Mouse (Mus musculus): Measurements from ENCODE around the gene Kirrel3. TPM values are rescaled to one million over a fixed set of nuclear protein-coding genes. Genes with fewer than 3 reads are reported as not detected.
A peak's percentile ranks its signal among the peaks of the same experiment; 100 is the strongest.

Gene Kirrel3
- polyA plus RNA-seq, 1 experiment from 2014 or later, result 5.3 TPM

- DNase-seq (ENCODE audit: low spot score), result no peak
- no peak overlapping the region for H3K27ac ChIP-seq (ENCODE audit: low read depth, low read length)
- no peak for ATAC-seq (replicated peaks; ENCODE audit: low FRiP score)
Measured at GRCm38 (mm10) chr9:35016762-35017161, 531.1 kb downstream of the Kirrel3 start.

GRCm38 (mm10) chr9:35017563-35017962 lies 531.9 kb downstream of the Kirrel3 start:
- Histone ChIP-seq H3K4me1 (replicated peaks; ENCODE audit: control insufficient read depth, insufficient read depth, low read length) (no peaks in the 10 kb centered on the region), H3K9ac (ENCODE audit: low read length) (no peak overlapping the region), H3K4me3 (ENCODE audit: low read depth, low read length) (no peak overlapping the region), H3K27ac (ENCODE audit: low read depth, low read length) (no peak overlapping the region), H3K27me3 (ENCODE audit: control insufficient read depth, insufficient read depth, low read length) (no peaks in the 10 kb centered on the region), H3K4me2 (ENCODE audit: low read depth, low read length, severe bottlenecking) (0 out of 2 replicates have a peak overlapping the region, but pooled peaks have one; percentile 19), H3K36me3 (ENCODE audit: control insufficient read depth, insufficient read depth, low read length) (no peaks in the 10 kb centered on the region), H3K9me3 (ENCODE audit: control insufficient read depth, low read length) (no peaks in the 10 kb centered on the region)
- peak; percentile 68 for DNase-seq (ENCODE audit: low spot score)
- ATAC-seq (replicated peaks; ENCODE audit: low FRiP score), result peak; percentile 61; the same call in 1 of the 2 replicates
- 44% methylated on average over 13 of the region's 13 CpGs for WGBS

More at GRCm38 (mm10) chr9:35016762-35017161, 531.1 kb downstream of the Kirrel3 start:
- H3K36me3 ChIP-seq (ENCODE audit: control insufficient read depth, insufficient read depth, low read length), result no peaks in the 10 kb centered on the region
- no peak overlapping the region for H3K4me2 ChIP-seq (ENCODE audit: low read depth, low read length, severe bottlenecking)
- H3K4me1 ChIP-seq (replicated peaks; ENCODE audit: control insufficient read depth, insufficient read depth, low read length), result no peaks in the 10 kb centered on the region
- no peak overlapping the region for H3K4me3 ChIP-seq (ENCODE audit: low read depth, low read length)
- H3K27me3 ChIP-seq (ENCODE audit: control insufficient read depth, insufficient read depth, low read length), result no peaks in the 10 kb centered on the region
- no peaks in the 10 kb centered on the region for H3K9me3 ChIP-seq (ENCODE audit: control insufficient read depth, low read length)
- WGBS, result 54% methylated on average over 4 of the region's 4 CpGs
- H3K9ac ChIP-seq (ENCODE audit: low read length), result no peak overlapping the region

GRCm38 (mm10) chr9:35018056-35018455 lies 532.4 kb downstream of the Kirrel3 start:
- no peak overlapping the region for H3K27ac ChIP-seq (ENCODE audit: low read depth, low read length)
- no peak for DNase-seq (ENCODE audit: low spot score)
- ATAC-seq (replicated peaks; ENCODE audit: low FRiP score), result peak; percentile 21; the same call in 1 of the 2 replicates
- H3K4me3 ChIP-seq (ENCODE audit: low read depth, low read length), result no peak overlapping the region
- H3K4me2 ChIP-seq (ENCODE audit: low read depth, low read length, severe bottlenecking), result no peak overlapping the region
- H3K9ac ChIP-seq (ENCODE audit: low read length), result no peak overlapping the region
- no peaks in the 10 kb centered on the region for H3K27me3 ChIP-seq (ENCODE audit: control insufficient read depth, insufficient read depth, low read length)
- H3K9me3 ChIP-seq (ENCODE audit: control insufficient read depth, low read length), result no peaks in the 10 kb centered on the region
- WGBS, result 63% methylated on average over 5 of the region's 5 CpGs
- no peaks in the 10 kb centered on the region for H3K4me1 ChIP-seq (replicated peaks; ENCODE audit: control insufficient read depth, insufficient read depth, low read length)
- H3K36me3 ChIP-seq (ENCODE audit: control insufficient read depth, insufficient read depth, low read length), result no peaks in the 10 kb centered on the region

- H3K9ac ChIP-seq (ENCODE audit: low read length), result no peak overlapping the region
- peak; percentile 56 for ATAC-seq (replicated peaks; ENCODE audit: low FRiP score)
- whole genome bisulfite sequencing, result 10% methylated on average over 3 of the region's 3 CpGs
Measured at GRCm38 (mm10) chr9:35019372-35019771, 533.7 kb downstream of the Kirrel3 start.

GRCm38 (mm10) chr9:35020015-35020653 lies 534.4 kb downstream of the Kirrel3 start:
- H3K4me2 ChIP-seq (ENCODE audit: low read depth, low read length, severe bottlenecking), result no peak overlapping the region
- H3K36me3 ChIP-seq (ENCODE audit: control insufficient read depth, insufficient read depth, low read length), result no peaks in the 10 kb centered on the region
- ATAC-seq (replicated peaks; ENCODE audit: low FRiP score) (no peak), DNase-seq (ENCODE audit: low spot score) (no peak)
- WGBS, result 59% methylated on average over 11 of the region's 11 CpGs
- no peak overlapping the region for H3K9ac ChIP-seq (ENCODE audit: low read length)
- H3K4me3 ChIP-seq (ENCODE audit: low read depth, low read length), result no peak overlapping the region
- H3K9me3 ChIP-seq (ENCODE audit: control insufficient read depth, low read length), result no peaks in the 10 kb centered on the region
- H3K4me1 ChIP-seq (replicated peaks; ENCODE audit: control insufficient read depth, insufficient read depth, low read length), result peaks cover 7% of the 10 kb centered on the region; the same call in 1 of the 2 replicates
- H3K27ac ChIP-seq (ENCODE audit: low read depth, low read length), result no peak overlapping the region
- H3K27me3 ChIP-seq (ENCODE audit: control insufficient read depth, insufficient read depth, low read length), result no peaks in the 10 kb centered on the region

More at GRCm38 (mm10) chr9:35019372-35019771, 533.7 kb downstream of the Kirrel3 start:
- peaks cover under 1% of the 10 kb centered on the region; the same call in 1 of the 2 replicates for H3K4me1 ChIP-seq (replicated peaks; ENCODE audit: control insufficient read depth, insufficient read depth, low read length)
- no peak for DNase-seq (ENCODE audit: low spot score)
- H3K36me3 ChIP-seq (ENCODE audit: control insufficient read depth, insufficient read depth, low read length), result no peaks in the 10 kb centered on the region
- no peak overlapping the region for H3K27ac ChIP-seq (ENCODE audit: low read depth, low read length)
- no peak overlapping the region for H3K4me3 ChIP-seq (ENCODE audit: low read depth, low read length)
- no peaks in the 10 kb centered on the region for H3K9me3 ChIP-seq (ENCODE audit: control insufficient read depth, low read length)
- H3K27me3 ChIP-seq (ENCODE audit: control insufficient read depth, insufficient read depth, low read length), result no peaks in the 10 kb centered on the region
- no peak overlapping the region for H3K4me2 ChIP-seq (ENCODE audit: low read depth, low read length, severe bottlenecking)

- 87% methylated on average over 1 of the region's 1 CpGs for WGBS
- Histone ChIP-seq H3K4me1 (replicated peaks; ENCODE audit: control insufficient read depth, insufficient read depth, low read length) (peaks cover 7% of the 10 kb centered on the region; the same call in 1 of the 2 replicates), H3K36me3 (ENCODE audit: control insufficient read depth, insufficient read depth, low read length) (no peaks in the 10 kb centered on the region), H3K27me3 (ENCODE audit: control insufficient read depth, insufficient read depth, low read length) (no peaks in the 10 kb centered on the region), H3K9me3 (ENCODE audit: control insufficient read depth, low read length) (no peaks in the 10 kb centered on the region), H3K4me2 (ENCODE audit: low read depth, low read length, severe bottlenecking) (no peak overlapping the region), H3K9ac (ENCODE audit: low read length) (no peak overlapping the region), H3K4me3 (ENCODE audit: low read depth, low read length) (no peak overlapping the region), H3K27ac (ENCODE audit: low read depth, low read length) (no peak overlapping the region)
- no peak for DNase-seq (ENCODE audit: low spot score)
- ATAC-seq (replicated peaks; ENCODE audit: low FRiP score), result no peak
Measured at GRCm38 (mm10) chr9:35021744-35022143, 536.0 kb downstream of the Kirrel3 start.

- H3K4me1 ChIP-seq (replicated peaks; ENCODE audit: control insufficient read depth, insufficient read depth, low read length), result peaks cover 7% of the 10 kb centered on the region; the same call in 1 of the 2 replicates
- H3K27me3 ChIP-seq (ENCODE audit: control insufficient read depth, insufficient read depth, low read length), result no peaks in the 10 kb centered on the region
- peak overlapping the region; percentile 26 for H3K4me3 ChIP-seq (ENCODE audit: low read depth, low read length)
- H3K9me3 ChIP-seq (ENCODE audit: control insufficient read depth, low read length), result no peaks in the 10 kb centered on the region
- H3K9ac ChIP-seq (ENCODE audit: low read length), result peak overlapping the region; percentile 43; the same call in 1 of the 2 replicates
- no peak for DNase-seq (ENCODE audit: low spot score)
- no peaks in the 10 kb centered on the region for H3K36me3 ChIP-seq (ENCODE audit: control insufficient read depth, insufficient read depth, low read length)
- WGBS, result 3% methylated on average over 25 of the region's 25 CpGs
- peak overlapping the region; percentile 56 for H3K4me2 ChIP-seq (ENCODE audit: low read depth, low read length, severe bottlenecking)
- no peak overlapping the region for H3K27ac ChIP-seq (ENCODE audit: low read depth, low read length)
- peak; percentile 57 for ATAC-seq (replicated peaks; ENCODE audit: low FRiP score)
Measured at GRCm38 (mm10) chr9:35024591-35025496, 539.1 kb downstream of the Kirrel3 start.

- Histone ChIP-seq H3K27ac (ENCODE audit: low read depth, low read length) (no peak overlapping the region), H3K4me1 (replicated peaks; ENCODE audit: control insufficient read depth, insufficient read depth, low read length) (peaks cover 7% of the 10 kb centered on the region; the same call in 1 of the 2 replicates), H3K9ac (ENCODE audit: low read length) (no peak overlapping the region), H3K4me3 (ENCODE audit: low read depth, low read length) (no peak overlapping the region), H3K9me3 (ENCODE audit: control insufficient read depth, low read length) (no peaks in the 10 kb centered on the region), H3K36me3 (ENCODE audit: control insufficient read depth, insufficient read depth, low read length) (no peaks in the 10 kb centered on the region), H3K4me2 (ENCODE audit: low read depth, low read length, severe bottlenecking) (no peak overlapping the region), H3K27me3 (ENCODE audit: control insufficient read depth, insufficient read depth, low read length) (no peaks in the 10 kb centered on the region)
- no peak for DNase-seq (ENCODE audit: low spot score)
- ATAC-seq (replicated peaks; ENCODE audit: low FRiP score), result no peak
- WGBS, result 80% methylated on average over 6 of the region's 6 CpGs
Measured at GRCm38 (mm10) chr9:35026311-35026710, 540.6 kb downstream of the Kirrel3 start.
